Mouse (Mus musculus): ENCODE measurements around the gene Dennd1b. TPM values are rescaled to one million over a fixed set of nuclear protein-coding genes. Genes with fewer than 3 reads are reported as not detected.

Dennd1b gene
- polyA plus RNA-seq, 1 experiment = 4.7 TPM

DNA sequence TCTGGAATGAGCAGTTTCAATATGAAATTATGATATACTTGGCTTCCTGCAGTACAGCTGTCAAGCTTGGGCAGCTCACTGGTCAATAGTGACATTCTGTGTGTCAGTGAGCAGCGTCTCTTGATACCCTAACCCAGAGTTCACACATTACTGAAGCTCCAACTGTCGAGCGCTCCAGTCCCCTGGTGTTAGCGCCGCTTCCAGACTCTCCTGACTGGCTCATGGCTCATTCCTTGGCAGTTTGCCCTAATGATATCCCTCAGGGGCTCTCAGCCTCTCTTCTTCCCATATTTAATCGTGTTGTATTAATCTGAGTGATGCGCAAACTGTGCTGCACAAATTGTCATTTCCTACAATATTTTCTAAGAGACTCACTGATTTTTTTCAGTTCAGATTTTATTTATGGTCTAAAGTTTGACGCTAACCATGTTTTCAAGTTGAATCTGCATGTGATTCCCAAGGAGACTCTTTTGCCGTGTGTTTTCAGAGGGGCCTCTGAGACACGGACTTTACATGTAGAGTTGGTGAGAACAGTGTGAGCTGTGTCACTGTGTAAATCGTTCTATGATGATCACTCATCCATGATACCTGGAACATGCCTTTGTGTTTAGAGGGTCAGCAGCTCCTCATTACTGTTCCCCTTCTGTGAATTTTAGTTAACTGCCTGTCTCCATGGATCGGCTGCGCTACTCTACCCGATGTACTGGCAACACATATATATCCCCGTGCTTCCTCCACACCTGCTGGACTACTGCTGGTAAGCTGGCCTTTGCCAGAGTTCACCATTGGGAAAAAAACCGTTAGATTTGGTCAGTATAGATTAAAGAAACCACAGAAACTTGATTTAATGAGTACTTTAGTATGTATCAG lies 117.5 kb downstream of the Dennd1b start:
- TF ChIP-seq GATA1 (IDR thresholded peaks at IDR 0.05; ENCODE audit: low read length) = no peak

DNA sequence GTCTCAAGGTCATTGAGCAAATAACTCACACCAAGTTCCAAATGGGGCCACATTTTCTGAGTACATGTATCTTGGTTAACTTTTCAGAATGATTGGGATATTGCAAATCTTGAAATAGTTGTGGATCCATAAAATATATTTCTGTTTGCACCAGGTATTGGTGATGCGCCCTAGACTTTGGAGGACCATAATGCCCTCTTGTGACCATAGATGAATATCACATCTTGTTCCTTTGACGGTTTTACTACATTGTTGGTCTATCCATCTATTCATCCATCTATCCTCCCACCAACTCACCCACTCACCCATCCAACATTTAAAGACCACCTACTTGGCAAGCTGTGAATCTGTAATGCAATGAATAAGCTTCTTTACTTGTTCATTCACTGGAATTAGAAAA lies 120.1 kb downstream of the Dennd1b start:
- no peak for TF ChIP-seq GATA1 (IDR thresholded peaks at IDR 0.05; ENCODE audit: low read length)

DNA sequence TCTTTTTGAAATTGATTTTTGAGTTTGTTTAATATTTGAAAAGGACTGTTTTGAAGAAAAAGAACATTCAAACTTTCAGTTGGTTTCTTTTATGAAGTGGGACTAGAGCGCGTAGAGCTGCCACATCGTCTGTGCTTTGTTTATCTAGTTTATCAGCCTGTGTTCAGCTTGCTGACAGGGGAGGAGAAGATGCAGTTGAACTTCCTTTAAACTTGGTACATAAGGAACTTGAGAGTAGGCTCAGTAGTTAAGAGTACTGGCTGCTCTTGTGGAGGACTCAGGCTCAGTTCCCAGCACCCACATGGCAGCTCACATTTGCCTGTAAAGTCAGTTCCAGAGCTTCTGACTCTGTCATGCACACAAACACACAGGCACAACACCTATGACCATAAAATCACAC lies 124.3 kb downstream of the Dennd1b start:
- no peak for TF ChIP-seq GATA1 (IDR thresholded peaks at IDR 0.05; ENCODE audit: low read length)

DNA sequence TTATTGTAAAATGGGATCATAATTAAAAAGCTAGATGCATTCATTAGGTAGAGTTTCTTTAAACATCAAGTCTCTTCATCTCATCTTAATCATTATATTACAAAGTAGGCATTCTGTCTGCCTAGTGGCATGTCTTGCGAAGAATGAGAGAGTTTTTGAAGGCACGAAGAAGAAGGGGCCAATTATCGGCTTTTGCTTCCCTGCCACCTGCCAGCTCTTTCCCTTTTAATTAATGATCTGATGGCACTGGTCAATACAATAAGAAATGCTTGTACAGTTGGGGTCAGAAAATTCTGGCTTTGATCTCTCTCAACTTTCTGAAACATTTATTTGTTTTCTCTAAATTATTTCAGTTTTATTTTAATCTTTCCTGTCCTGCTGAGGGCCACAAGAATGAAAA lies 127.5 kb downstream of the Dennd1b start:
- TF ChIP-seq GATA1 (IDR thresholded peaks at IDR 0.05; ENCODE audit: low read length) = no peak

DNA sequence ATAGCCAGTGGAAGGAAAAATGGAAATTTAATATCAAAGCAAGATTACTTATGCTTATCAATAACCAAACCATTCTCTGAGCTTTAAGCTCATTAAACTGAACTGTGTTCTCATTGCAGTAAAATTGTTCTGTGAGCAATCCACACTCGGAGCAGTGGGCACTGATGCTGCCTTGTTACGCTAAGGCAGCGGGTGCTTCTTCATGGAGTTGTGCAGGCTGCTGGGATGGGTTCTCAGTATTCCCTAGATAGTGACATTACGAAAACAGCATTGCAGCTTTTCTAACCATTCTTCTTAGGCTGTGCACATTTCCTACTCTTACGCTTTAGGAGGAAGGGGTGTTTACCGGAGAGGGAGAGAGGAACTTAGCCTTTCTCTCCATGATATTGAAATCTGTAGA lies 128.5 kb downstream of the Dennd1b start:
- TF ChIP-seq GATA1 (IDR thresholded peaks at IDR 0.05; ENCODE audit: low read length) = no peak

DNA sequence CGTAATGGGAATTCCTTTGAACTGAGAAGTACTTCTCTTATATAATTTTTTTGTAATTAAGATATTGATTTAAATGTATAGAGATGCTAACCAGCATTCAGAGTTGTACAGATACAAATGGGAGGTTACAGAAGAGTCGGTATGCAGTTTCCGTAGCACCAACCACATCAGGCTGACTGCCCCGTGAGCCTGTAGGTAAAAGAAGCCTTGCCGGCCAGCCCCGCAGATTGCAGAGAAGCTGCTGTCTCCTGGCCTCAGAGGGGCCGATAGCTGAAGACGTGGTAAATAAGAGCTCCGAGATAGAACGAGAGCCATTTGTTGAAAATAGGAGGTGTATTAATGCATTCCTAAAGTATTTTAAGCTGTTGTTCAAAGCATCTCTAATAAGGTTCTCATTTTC lies 128.9 kb downstream of the Dennd1b start:
- TF ChIP-seq GATA1 (IDR thresholded peaks at IDR 0.05; ENCODE audit: low read length) = no peak

DNA sequence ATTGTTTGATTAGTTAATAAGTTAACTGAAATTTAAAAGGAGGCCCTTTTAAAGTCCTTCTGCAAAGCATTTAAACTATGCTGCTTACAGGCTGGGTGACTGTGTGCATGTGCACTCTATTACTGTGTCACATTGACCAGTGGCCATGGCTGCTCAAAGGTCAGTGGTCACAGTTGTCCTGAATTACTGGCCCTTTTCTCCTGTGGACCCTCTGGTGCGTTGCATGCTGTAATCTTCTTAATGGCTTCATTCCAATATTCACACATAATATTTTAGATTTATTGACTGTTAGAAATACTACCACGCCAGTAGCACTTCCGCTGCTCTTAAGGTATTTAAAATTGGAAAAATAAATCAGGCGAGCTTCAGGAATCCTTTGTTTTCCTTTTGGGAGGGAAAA lies 129.5 kb downstream of the Dennd1b start:
- TF ChIP-seq GATA1 (IDR thresholded peaks at IDR 0.05; ENCODE audit: low read length) = no peak

DNA sequence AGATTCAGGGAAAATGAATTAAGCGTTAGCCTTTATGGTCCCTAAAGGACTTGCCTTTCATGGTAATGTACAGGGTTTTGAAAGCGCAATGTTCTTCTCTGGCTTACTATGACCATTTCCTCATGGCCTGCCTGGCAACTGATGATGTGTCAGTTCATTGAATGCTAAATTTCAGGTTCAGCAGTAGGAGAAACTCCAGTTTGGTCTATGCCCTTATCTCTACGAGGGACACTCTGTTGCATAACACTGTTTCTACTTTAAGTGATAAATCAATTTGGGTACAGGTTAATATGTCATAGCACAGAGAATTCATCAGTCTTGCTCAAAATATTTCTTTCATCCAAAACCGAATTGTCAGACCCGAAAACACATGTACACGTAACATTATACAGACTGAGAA lies 133.1 kb downstream of the Dennd1b start:
- no peak for TF ChIP-seq GATA1 (IDR thresholded peaks at IDR 0.05; ENCODE audit: low read length)

DNA sequence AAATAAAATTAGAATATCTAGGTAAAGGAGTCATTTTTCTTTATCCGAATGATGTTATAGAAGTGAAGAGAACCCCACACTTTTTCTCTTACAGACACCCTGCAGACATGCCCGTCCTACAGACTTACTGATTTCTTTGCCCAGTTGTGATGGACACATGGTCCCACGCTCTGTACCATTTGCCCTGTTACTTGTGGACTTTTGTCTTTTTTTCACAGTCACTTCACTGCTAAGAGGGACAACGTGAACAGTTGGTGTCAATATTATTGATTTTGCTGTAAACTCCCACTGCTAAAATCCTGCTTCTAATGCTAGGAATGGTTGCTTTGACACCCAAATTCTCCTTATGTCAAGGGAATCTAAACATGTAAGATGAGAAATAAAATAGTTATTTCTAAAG lies 134.9 kb downstream of the Dennd1b start:
- no peak for TF ChIP-seq GATA1 (IDR thresholded peaks at IDR 0.05; ENCODE audit: low read length)

DNA sequence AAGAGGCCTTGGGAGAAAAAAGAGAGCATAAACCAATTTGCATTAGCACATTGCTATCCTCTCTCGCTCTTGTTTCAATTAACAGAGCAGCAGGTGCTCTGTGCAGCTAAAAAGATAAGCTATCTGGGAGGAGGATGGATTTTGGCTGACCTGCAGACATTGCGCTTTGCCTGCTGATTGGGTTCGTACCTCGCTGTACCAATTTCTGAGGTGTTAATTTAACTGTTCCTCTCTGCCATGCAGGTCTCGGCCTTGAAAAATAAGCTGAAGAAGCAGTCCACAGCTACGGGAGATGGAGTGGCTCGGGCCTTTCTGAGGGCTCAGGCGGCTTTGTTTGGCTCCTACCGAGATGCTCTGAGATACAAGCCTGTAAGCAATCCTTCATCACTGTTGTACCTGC lies 138.5 kb downstream of the Dennd1b start:
- TF ChIP-seq GATA1 (IDR thresholded peaks at IDR 0.05; ENCODE audit: low read length) = no peak

DNA sequence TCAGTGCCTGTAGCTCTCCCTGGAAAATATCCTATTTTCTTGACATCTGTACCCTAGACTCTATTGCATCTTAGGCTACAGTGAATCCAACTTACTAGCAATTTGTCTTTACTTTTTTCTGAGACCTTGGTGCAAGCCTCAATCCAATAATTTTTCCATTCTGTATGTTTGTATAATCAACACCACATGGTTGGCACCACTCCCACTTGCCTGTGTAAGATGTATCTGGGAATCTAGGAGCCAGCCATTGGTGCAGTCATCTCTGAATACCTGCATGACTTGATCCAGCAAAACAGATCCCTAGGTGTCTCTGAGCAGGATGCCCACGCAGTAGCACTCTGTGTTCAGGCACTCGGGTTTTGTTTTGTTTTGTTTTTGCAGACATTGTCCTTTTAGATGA lies 145.0 kb downstream of the Dennd1b start:
- no peak for TF ChIP-seq GATA1 (IDR thresholded peaks at IDR 0.05; ENCODE audit: low read length)

DNA sequence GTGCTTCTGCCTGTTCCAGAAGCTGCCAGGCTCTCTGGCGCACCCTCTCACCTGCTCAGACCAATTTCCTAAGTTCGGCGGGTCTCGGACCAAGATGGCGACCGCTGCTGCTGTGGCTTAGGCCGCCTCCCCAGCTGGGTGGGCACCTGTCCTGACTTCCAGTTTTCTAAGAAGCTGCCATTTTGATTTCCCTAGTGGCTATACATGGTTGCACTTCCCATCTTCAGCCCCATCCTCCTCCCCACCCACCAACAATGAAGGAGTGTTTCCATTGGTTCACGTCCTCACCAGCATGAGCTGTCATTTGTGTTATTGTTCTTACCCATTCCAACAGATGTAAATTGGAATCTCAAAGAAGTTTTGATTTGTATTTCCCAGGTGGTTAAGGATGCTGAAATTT lies 159.4 kb downstream of the Dennd1b start:
- TF ChIP-seq GATA1 (IDR thresholded peaks at IDR 0.05; ENCODE audit: low read length) = no peak

DNA sequence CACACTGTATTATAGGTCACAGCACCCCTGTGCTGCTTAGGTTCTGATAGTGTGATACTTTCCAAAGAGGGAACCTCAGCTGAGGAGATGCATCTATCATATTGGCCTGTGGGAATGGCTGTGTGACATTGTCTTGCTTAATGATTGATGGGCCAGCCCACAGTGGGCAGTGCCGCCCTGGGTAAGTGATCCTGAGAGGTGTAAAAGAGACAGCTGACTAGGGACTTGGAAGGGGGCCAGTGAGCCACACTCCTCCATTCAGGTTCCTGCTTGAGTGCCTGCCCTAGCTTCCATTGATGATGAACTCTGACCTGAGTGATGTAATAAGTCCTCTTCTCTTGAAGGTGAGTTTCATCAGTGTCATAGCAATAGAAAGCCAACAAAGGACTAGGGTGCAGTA lies 176.4 kb downstream of the Dennd1b start:
- no peak for TF ChIP-seq GATA1 (IDR thresholded peaks at IDR 0.05; ENCODE audit: low read length)

DNA sequence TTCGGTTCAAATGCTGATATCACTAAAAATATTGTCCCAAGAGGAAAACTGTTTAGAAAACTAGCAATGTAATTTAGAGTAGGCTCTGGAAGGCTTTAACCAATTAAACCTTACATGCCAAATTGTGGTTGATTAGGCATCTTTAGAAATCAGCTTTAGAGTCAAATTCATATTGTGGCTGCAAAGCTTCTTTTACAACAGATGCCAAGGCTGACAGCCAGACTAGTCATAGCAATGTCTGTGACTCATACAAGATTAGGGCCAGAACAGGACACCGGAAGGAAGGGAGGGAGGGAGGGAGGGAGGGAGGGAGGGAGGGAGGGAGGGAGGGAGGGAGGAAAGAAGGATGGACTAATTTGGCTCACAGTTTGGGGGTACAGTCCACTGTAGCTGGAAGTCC lies 182.3 kb downstream of the Dennd1b start:
- no peak for TF ChIP-seq GATA1 (IDR thresholded peaks at IDR 0.05; ENCODE audit: low read length)

DNA sequence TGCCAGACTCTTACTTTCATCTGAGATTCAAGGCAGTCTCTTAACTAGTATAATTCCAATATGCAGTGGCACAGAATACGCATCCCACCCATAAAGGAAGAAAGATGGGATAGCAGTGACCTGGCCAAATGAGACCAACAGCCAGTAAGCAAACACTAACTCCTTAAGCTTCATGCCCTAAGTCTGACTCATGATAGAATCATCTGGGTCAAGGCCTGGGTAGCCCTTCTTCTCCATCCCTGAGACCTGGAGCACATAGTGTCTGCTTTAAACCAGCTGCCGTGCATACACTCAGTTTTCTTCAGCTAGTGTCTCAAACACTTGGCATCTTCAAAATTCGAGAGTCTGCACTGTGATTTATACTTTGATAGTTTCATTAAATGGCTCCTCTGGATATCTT lies 183.1 kb downstream of the Dennd1b start:
- TF ChIP-seq GATA1 (IDR thresholded peaks at IDR 0.05; ENCODE audit: low read length) = no peak

DNA sequence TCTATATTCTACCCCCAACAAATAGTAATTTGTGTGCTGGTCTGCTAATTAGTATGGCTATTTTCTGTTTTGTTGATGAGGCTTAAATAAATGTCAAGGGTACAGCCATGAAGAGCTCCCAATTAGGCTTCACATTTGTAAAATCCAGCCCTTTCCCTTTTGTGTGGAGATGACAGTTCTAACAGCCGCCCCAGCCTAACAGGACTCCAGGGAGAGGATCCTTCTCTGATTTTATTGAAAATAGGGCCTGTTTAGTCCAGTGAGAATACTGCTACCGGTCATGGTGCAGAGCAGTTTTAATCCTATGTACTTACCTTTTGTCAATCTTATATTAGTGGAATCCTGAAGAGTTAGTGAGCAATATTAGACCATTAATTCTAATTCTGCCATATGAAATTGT lies 189.8 kb downstream of the Dennd1b start:
- TF ChIP-seq GATA1 (IDR thresholded peaks at IDR 0.05; ENCODE audit: low read length) = no peak

DNA sequence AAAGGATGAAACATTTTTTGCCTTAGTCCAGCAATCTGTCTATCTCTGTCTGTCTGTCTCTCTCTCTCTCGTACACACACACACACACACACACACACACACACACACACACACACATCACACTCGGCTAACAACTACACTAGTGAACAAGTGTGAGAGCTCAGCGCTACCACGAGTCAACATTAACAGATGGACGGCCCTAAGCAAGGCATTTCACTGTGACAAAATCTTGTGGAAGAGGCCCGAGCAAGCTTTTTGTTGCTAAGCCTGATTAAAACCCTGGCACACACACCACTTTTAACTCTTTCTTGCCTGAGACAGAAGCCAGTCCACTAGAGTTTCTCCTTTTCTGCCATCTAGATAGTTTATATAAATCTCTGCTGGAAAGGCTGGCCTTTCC lies 190.3 kb downstream of the Dennd1b start:
- no peak for TF ChIP-seq GATA1 (IDR thresholded peaks at IDR 0.05; ENCODE audit: low read length)

DNA sequence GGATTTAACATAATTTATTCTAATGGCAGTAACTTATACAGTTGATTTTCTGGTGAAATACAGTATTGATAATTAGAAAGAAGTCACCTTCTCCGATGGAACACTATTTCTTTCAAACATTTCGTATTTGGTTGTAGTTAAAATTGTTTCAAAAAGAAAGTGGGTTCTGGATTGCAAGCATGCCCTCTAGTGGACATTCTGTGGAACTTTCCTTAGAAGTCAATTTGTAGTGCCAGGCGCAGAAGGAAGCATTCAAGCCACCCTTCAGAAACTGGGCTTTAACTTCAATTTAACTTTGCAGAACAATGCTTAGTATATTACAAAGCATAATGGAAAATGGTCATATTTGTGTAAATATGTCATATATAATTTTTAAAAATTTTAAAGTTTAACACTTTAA lies 193.2 kb downstream of the Dennd1b start:
- no peak for TF ChIP-seq GATA1 (IDR thresholded peaks at IDR 0.05; ENCODE audit: low read length)

Measured in G1E-ER4 (cell line).